Mouse (Mus musculus) neural tube, embryonic 12.5 days (tissue): ENCODE results near the gene Extl1. TPM values are rescaled to one million over a fixed set of nuclear protein-coding genes. Genes with fewer than 3 reads are reported as not detected.
"Not testable (repeated sequence)": the region's sequence is repeated elsewhere in the genome, so short reads cannot be mapped to it uniquely, and the experiment has no call there.

Experiments used
- ATAC-seq: fragments of 200-750 bp; cut with Nextera tagmentation; 2 replicates; pipeline ENCODE4 v1.8.0; 2017; ENCODE audit warnings: low read depth, mild to moderate bottlenecking, moderate TSS enrichment, moderate library complexity; ENCODE audit not compliant: low FRiP score
- H3K27ac ChIP-seq: fragments of 300-500 bp; sonication (generic); 2 replicates; pipeline ENCODE4 v1.5.1; 2016
- H3K27me3 ChIP-seq: fragments of 300-500 bp; sonication (generic); replicated peaks from 2 replicates; pipeline ENCODE4 v1.6.1; 2016; ENCODE audit warnings: mild to moderate bottlenecking
- H3K36me3 ChIP-seq: fragments of 300-500 bp; sonication (generic); 2 replicates; pipeline ENCODE4 v1.6.1; 2016; ENCODE audit warnings: mild to moderate bottlenecking
- H3K4me1 ChIP-seq: fragments of 300-500 bp; sonication (generic); 2 replicates; pipeline ENCODE4 v1.6.1; 2016
- H3K4me2 ChIP-seq: fragments of 300-500 bp; sonication (generic); replicated peaks from 2 replicates; pipeline ENCODE4 v1.6.1; 2016; ENCODE audit warnings: mild to moderate bottlenecking
- H3K4me3 ChIP-seq: fragments of 300-500 bp; sonication (generic); 2 replicates; pipeline ENCODE4 v1.5.1; 2016
- H3K9ac ChIP-seq: fragments of 300-500 bp; sonication (generic); 2 replicates; pipeline ENCODE4 v1.6.1; 2016; ENCODE audit warnings: mild to moderate bottlenecking
- H3K9me3 ChIP-seq: fragments of 300-500 bp; sonication (generic); 2 replicates; pipeline ENCODE4 v1.6.1; 2016; ENCODE audit warnings: mild to moderate bottlenecking
- WGBS: fragments of 180-500 bp; shearing (Covaris S2); methylation state at CpG from one replicate; pipeline ENCODE4 v1.1.7; 2016; 5-methylcytosine and 5-hydroxymethylcytosine counted together
- polyA plus RNA-seq: library from polyadenylated mRNA; unstranded; fragments of >200 nt; fragmentation: Nextera tagmentation; extraction: Ambion mirVana; gene quantifications from 2 replicates; pipeline ENCODE4 v1.2.1, GENCODE M21; 2016

Gene Extl1
- polyA plus RNA-seq = 0.40 and 0.53 TPM in 2 replicates

- 96% methylated on average over 3 of the region's 6 CpGs for WGBS
- ATAC-seq, H3K9me3 ChIP-seq, H3K4me2 ChIP-seq, H3K4me1 ChIP-seq, H3K27ac ChIP-seq, H3K27me3 ChIP-seq, H3K9ac ChIP-seq, H3K36me3 ChIP-seq, H3K4me3 ChIP-seq: not testable (repeated sequence)
Measured at GRCm38 (mm10) chr4:134383750-134384149, at the start of gene Extl1. TSS of gene Extl1 (minus strand) at chr4:134383850.

GRCm38 (mm10) chr4:134432686-134433360 is 49.2 kb upstream of the Extl1 start:
- Histone ChIP-seq H3K9me3 (no peaks in the 10 kb centered on the region), H3K27me3 (no peaks in the 10 kb centered on the region), H3K27ac (no peak overlapping the region), H3K9ac (no peak overlapping the region), H3K36me3 (no peaks in the 10 kb centered on the region), H3K4me1 (peaks cover 15% of the 10 kb centered on the region), H3K4me2 (no peak overlapping the region), H3K4me3 (no peak overlapping the region)
- ATAC-seq = no peak
- 90% methylated on average over 15 of the region's 15 CpGs for WGBS

- Histone ChIP-seq H3K4me1 (peaks cover 15% of the 10 kb centered on the region), H3K9ac (peak overlapping the region; percentile 23; the same call in 1 of the 2 replicates), H3K27ac (peak overlapping the region; percentile 64; the same call in 1 of the 2 replicates), H3K4me2 (peak overlapping the region; percentile 42), H3K4me3 (no peak overlapping the region), H3K27me3 (no peaks in the 10 kb centered on the region), H3K9me3 (no peaks in the 10 kb centered on the region), H3K36me3 (0 out of 2 replicates have a peak, but pooled peaks cover 2% of the 10 kb centered on the region)
- 20% methylated on average over 23 of the region's 23 CpGs for WGBS
- peak; percentile 81 for ATAC-seq
Measured at GRCm38 (mm10) chr4:134430381-134431004, 46.8 kb upstream of the Extl1 start.

GRCm38 (mm10) chr4:134425088-134425487 is 41.4 kb upstream of the Extl1 start:
- Histone ChIP-seq H3K4me1 (peaks cover 15% of the 10 kb centered on the region), H3K9ac (no peak overlapping the region), H3K4me3 (no peak overlapping the region), H3K4me2 (no peak overlapping the region), H3K27me3 (no peaks in the 10 kb centered on the region), H3K9me3 (no peaks in the 10 kb centered on the region), H3K27ac (no peak overlapping the region), H3K36me3 (peaks cover 10% of the 10 kb centered on the region)
- 75% methylated on average over 7 of the region's 7 CpGs for WGBS
- ATAC-seq = no peak

GRCm38 (mm10) chr4:134423949-134424348 is 40.3 kb upstream of the Extl1 start:
- ATAC-seq = no peak
- Histone ChIP-seq H3K4me3 (no peak overlapping the region), H3K4me2 (no peak overlapping the region), H3K4me1 (peaks cover 10% of the 10 kb centered on the region), H3K36me3 (peaks cover 10% of the 10 kb centered on the region), H3K27me3 (no peaks in the 10 kb centered on the region), H3K9me3 (no peaks in the 10 kb centered on the region), H3K9ac (no peak overlapping the region), H3K27ac (no peak overlapping the region)
- WGBS = 85% methylated on average over 7 of the region's 7 CpGs

- H3K9ac ChIP-seq = no peak overlapping the region
- H3K36me3 ChIP-seq = peaks cover 13% of the 10 kb centered on the region
- 50% methylated on average over 11 of the region's 11 CpGs for WGBS
- no peak for ATAC-seq
- no peak overlapping the region for H3K4me3 ChIP-seq
- peaks cover 12% of the 10 kb centered on the region for H3K4me1 ChIP-seq
- no peak overlapping the region for H3K27ac ChIP-seq
- no peak overlapping the region for H3K4me2 ChIP-seq
- H3K9me3 ChIP-seq = no peaks in the 10 kb centered on the region
- H3K27me3 ChIP-seq = no peaks in the 10 kb centered on the region
Measured at GRCm38 (mm10) chr4:134421971-134422370, 38.3 kb upstream of the Extl1 start.

- Histone ChIP-seq H3K36me3 (peaks cover 3% of the 10 kb centered on the region; the same call in 1 of the 2 replicates), H3K27ac (0 out of 2 replicates have a peak overlapping the region, but pooled peaks have one; percentile 4), H3K9ac (no peak overlapping the region), H3K4me1 (peaks cover 15% of the 10 kb centered on the region), H3K4me3 (no peak overlapping the region), H3K27me3 (no peaks in the 10 kb centered on the region), H3K4me2 (no peak overlapping the region), H3K9me3 (no peaks in the 10 kb centered on the region)
- 79% methylated on average over 7 of the region's 7 CpGs for WGBS
- no peak for ATAC-seq
Measured at GRCm38 (mm10) chr4:134417111-134417510, 33.5 kb upstream of the Extl1 start.

GRCm38 (mm10) chr4:134416602-134417001 is 33.0 kb upstream of the Extl1 start:
- H3K4me3 ChIP-seq = no peak overlapping the region
- ATAC-seq = no peak
- peaks cover 3% of the 10 kb centered on the region; the same call in 1 of the 2 replicates for H3K36me3 ChIP-seq
- no peak overlapping the region for H3K27ac ChIP-seq
- H3K27me3 ChIP-seq = no peaks in the 10 kb centered on the region
- 66% methylated on average over 15 of the region's 15 CpGs for WGBS
- H3K4me2 ChIP-seq = 0 out of 2 replicates have a peak overlapping the region, but pooled peaks have one; percentile 7
- peaks cover 10% of the 10 kb centered on the region for H3K4me1 ChIP-seq
- no peak overlapping the region for H3K9ac ChIP-seq
- H3K9me3 ChIP-seq = no peaks in the 10 kb centered on the region

- Histone ChIP-seq H3K4me1 (0 out of 2 replicates have a peak, but pooled peaks cover 7% of the 10 kb centered on the region), H3K27me3 (no peaks in the 10 kb centered on the region), H3K27ac (no peak overlapping the region), H3K4me3 (no peak overlapping the region), H3K9ac (no peak overlapping the region), H3K36me3 (peaks cover 3% of the 10 kb centered on the region; the same call in 1 of the 2 replicates), H3K4me2 (0 out of 2 replicates have a peak overlapping the region, but pooled peaks have one; percentile 7), H3K9me3 (no peaks in the 10 kb centered on the region)
- no peak for ATAC-seq
- 76% methylated on average over 17 of the region's 17 CpGs for WGBS
Measured at GRCm38 (mm10) chr4:134416177-134416576, 32.5 kb upstream of the Extl1 start.

GRCm38 (mm10) chr4:134409286-134409685 is 25.6 kb upstream of the Extl1 start:
- ATAC-seq = no peak
- WGBS = 72% methylated on average over 5 of the region's 5 CpGs

GRCm38 (mm10) chr4:134403721-134404120 is 20.1 kb upstream of the Extl1 start:
- no peaks in the 10 kb centered on the region; the same call in 1 of the 2 replicates for H3K27me3 ChIP-seq
- H3K36me3 ChIP-seq = no peaks in the 10 kb centered on the region
- no peak overlapping the region for H3K9ac ChIP-seq
- 64% methylated on average over 7 of the region's 7 CpGs for WGBS
- no peak for ATAC-seq
- no peaks in the 10 kb centered on the region for H3K9me3 ChIP-seq
- H3K4me1 ChIP-seq = peaks cover 17% of the 10 kb centered on the region
- no peak overlapping the region for H3K4me3 ChIP-seq
- no peak overlapping the region for H3K4me2 ChIP-seq
- no peak overlapping the region for H3K27ac ChIP-seq

More at GRCm38 (mm10) chr4:134409286-134409685, 25.6 kb upstream of the Extl1 start:
- Histone ChIP-seq H3K4me3 (no peak overlapping the region), H3K4me2 (no peak overlapping the region), H3K27ac (no peak overlapping the region), H3K36me3 (no peaks in the 10 kb centered on the region; the same call in 1 of the 2 replicates), H3K9ac (no peak overlapping the region), H3K4me1 (no peaks in the 10 kb centered on the region), H3K27me3 (no peaks in the 10 kb centered on the region), H3K9me3 (no peaks in the 10 kb centered on the region)

- no peak overlapping the region for H3K27ac ChIP-seq
- H3K9ac ChIP-seq = no peak overlapping the region
- no peaks in the 10 kb centered on the region; the same call in 1 of the 2 replicates for H3K27me3 ChIP-seq
- WGBS = 80% methylated on average over 16 of the region's 16 CpGs
- peaks cover 17% of the 10 kb centered on the region for H3K4me1 ChIP-seq
- H3K4me3 ChIP-seq = no peak overlapping the region
- ATAC-seq = no peak
- no peaks in the 10 kb centered on the region for H3K9me3 ChIP-seq
- H3K4me2 ChIP-seq = no peak overlapping the region
- no peaks in the 10 kb centered on the region for H3K36me3 ChIP-seq
Measured at GRCm38 (mm10) chr4:134402571-134403262, 19.1 kb upstream of the Extl1 start.
